Mouse (Mus musculus) kidney, adult 18-20 months (tissue): ENCODE data around the gene Lsamp.
"Not testable (repeated sequence)": the region's sequence is repeated elsewhere in the genome, so short reads cannot be mapped to it uniquely, and the experiment has no call there.

Source experiments
- DNase-seq: peaks from one replicate; pipeline ENCODE4 v3.0.0; 2021

Gene Lsamp

DNA sequence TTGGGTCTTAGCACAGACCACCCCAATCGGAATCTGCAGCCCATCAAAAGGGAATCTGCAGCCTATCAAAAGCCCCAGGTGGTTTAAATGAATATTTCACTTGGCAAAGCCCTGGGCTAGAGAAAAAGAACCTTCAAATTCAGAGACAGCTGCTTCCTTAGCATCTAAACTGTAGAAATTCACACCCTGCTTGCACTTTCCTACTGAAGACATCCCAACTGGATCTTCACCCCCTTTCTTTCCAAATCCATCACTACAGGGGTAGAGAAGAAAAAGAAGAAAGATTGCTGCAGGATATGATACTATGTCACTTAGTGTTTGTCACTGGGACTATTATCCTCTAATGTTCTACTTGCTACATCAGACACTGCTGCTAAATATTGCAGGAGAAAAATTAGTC, 1981.5 kb downstream of the Lsamp start:
- DNase-seq, result no peak

DNA sequence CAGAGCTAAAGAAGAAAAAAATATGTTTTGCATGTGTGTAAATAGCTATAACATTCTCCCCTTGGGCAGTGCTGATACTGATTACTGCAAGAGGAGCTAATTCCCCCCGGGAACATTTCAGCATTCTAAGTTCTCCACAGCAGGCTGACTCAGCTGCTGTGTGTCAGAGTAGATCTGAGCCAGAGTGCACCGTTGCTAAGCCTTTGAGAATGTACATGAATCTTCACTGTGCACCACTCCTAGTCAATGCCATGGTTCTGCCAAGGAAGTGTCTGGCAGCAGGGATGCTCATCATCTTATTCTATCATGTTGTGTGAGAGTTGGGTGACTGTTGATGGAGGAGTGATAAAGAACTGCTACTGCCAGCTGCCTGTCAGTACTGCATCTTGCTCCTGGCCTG, 1985.1 kb downstream of the Lsamp start:
- DNase-seq, result no peak

GRCm38 (mm10) chr16:41974866-41975719, 1990.9 kb downstream of the Lsamp start:
- no peak for DNase-seq

GRCm38 (mm10) chr16:41976897-41977296, 1992.7 kb downstream of the Lsamp start:
- DNase-seq, result no peak

- DNase-seq, result no peak
Measured at GRCm38 (mm10) chr16:41996956-41997355, 2012.8 kb downstream of the Lsamp start.

DNA sequence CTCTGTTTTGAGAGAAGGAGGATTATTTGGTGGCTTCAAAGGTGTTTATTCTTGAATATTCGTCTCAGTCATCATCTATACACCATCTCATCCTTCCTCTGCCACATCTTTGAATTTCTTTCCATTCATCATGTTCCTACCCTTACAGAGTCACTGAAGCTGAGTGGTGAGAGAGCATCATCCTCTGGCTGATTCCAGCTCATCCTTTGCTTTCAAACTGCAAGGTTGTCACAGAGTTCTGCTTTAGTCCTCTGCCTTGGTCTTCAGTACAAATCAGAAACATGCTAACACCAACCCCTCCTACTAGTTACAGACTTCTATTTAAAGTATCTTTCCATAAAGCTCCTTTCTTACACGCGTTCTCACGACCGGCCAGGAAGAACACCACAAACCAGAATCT, 2018.8 kb downstream of the Lsamp start:
- no peak for DNase-seq

GRCm38 (mm10) chr16:42003506-42003905, 2019.3 kb downstream of the Lsamp start:
- not testable (repeated sequence) for DNase-seq

DNA sequence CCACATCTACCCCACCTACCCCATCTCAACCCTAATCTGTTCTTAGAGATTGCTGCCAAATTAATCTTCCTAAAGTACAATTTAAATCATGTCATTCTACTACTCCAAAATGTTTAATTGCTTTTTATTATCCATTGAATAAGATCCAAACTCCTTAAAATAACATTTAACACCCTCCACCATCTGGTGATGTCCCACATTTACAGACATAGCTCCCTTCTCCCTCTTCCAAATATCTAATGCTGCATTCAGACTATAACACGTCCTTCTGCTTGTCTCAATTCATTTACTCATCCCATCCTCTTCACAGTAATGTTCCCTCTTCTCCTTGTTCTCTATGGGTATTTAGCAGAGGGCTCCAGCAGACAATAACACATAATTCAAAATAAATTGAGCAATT, 2020.0 kb downstream of the Lsamp start:
- DNase-seq, result no peak

DNA sequence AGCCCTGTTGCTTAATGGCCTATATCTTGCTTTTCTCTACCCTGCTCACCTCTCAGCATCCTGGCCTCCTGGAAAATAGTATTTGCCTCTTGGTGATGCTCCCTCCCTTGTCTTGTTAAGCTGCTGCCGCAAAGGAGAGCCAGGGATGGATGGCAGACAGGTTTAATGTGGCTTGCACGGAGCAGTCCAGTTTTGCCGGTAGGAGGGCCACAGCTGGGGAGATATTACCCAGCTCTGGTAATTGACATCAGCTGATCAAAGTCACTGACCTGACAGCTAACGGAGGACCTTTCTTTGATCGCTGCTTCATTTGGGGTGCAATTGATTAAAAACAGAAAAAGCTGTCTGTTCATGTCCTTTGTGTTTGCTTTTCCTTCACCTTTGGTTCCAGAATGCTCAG, 2030.8 kb downstream of the Lsamp start:
- DNase-seq, result no peak

- DNase-seq, result no peak
Measured at GRCm38 (mm10) chr16:42015443-42015842, 2031.3 kb downstream of the Lsamp start.

DNA sequence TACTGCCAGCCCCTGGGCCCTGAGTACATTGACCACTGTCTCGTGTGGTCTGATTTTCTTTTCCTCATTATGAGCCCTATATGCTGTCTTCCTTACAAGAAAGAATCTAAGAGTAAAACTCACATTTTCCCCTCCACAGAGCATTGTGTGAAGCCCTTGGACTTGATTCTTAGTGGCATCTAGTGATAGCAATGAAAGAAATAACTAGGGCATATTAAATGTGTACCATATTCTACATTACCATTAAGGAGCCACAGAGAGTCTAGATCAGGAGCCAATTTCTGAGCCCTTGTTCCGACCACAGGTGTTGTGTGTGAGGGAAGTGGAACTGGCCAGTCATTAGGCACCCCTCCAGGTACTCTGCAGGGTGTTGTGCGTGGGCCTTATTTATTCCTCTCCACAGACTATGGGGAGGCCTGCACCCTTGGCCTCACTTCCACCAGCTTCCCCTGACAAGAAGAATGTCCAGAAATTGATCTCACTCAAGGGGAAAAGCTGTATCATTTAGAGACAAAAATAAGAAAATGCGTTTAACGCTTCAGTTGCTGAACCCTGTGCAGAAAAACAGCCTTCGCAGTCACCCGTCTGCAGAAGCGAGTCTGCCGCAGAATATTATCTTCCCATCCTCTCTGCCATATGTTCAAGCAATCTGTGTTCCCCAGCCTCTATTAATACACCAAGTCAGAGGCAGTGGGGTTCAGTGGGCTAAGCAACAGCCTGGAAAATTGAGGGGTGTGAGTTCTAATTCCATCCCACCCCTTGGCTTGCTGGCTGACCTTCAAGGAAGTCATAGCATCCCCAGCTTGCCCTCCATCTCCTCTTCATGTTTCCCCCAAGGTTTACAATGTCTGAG, 2032.9 kb downstream of the Lsamp start:
- DNase-seq, result no peak

DNA sequence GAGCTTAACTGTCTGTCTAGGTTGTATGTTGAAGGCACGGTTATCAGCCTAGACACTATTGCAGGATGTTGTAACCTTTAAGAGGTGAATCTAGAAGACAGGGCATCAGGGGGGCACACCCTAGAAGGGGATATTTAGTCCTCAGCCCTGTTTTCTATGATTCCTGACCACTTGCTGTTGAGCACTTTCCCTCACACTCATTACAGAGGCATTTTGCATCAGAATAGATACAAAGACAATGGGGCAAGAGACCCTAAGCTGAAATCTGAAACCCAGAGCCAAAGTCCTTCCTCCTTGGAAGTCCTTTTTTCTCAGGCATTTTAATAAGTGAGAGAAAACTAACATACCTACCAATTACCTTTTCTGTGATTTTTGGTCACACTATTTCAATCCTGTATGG, 2038.4 kb downstream of the Lsamp start:
- DNase-seq, result no peak

GRCm38 (mm10) chr16:42032030-42032429, 2047.9 kb downstream of the Lsamp start:
- no peak for DNase-seq

DNA sequence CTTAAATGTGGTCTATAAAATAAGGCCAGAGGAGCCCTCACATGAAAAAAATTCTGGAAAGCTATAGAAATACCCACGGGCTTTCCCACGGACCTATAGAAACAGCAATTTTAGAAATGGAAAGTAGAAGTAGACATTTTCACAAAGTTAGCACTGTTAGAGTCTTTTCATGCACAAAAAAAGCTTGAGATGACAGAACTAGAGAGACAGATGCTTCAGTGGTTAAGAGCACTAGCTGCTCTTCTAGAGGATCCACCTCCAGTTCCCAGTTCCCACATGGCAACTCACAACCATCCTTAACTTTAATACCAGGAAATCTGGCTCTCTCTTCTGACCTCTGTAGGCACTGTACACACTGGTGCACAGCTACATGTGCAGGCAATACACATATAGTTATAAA, 2049.3 kb downstream of the Lsamp start:
- no peak for DNase-seq

- no peak for DNase-seq
Measured at GRCm38 (mm10) chr16:42048138-42048537, 2064.0 kb downstream of the Lsamp start.

DNA sequence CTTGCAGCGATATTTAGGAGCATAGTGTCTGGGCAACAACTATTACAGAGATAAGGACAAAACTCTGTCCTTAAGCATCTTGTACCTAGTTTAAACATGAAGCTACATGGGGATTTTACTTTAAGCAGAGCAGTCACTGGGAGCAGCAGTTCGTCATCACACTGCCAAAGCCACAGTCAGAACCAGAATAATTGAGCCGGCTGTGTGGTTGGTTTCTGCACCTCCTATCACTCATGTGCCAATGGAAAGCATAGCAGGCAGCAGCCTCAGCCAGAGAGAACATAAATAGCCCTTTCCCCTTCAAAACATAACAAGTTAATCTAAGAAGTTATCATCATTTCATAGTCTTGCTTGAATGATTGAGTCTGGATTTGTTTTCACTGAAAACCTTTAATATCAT, 2075.8 kb downstream of the Lsamp start:
- DNase-seq, result no peak

DNA sequence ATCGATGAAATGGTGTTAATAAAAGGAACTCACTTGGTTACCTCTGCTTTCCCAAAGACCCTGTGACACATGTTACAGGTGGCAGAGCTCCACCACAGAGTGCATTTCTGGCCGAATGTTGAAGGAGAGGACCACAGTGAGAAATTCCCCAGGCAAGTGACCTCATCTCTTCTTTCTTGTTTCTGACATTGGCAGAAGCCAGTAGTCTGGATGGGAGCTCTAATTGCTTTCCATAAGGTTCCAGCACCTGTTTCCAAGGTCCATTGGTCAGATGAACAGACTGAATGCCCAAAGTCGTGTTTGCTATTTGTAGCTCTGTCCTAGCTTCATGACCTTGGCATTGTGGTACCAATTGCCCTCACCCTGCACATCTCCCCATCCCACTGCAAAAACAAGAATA, 2090.2 kb downstream of the Lsamp start:
- DNase-seq, result no peak

DNA sequence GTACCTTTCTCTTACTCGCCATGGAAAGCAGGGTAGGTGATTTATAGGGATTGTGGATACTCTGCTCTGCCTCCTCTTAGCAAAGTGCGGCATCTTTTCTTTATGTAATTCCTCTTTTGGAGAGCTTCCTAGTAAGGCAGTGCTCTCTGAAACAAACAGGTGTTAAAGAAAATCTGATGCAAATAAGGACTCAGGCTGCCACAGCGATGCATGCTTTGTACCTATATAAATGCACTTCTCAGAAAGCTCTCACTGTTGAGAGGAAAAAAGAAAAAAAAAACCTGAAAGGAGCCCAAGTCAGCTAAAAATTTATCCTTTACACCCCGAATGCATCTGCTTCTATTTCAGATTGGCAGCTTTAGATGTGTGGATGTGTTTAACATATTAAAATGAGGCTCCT, 2095.4 kb downstream of the Lsamp start:
- no peak for DNase-seq

- no peak for DNase-seq
Measured at GRCm38 (mm10) chr16:42081611-42082010, 2097.4 kb downstream of the Lsamp start.

GRCm38 (mm10) chr16:42097510-42097909, 2113.3 kb downstream of the Lsamp start:
- DNase-seq, result no peak

GRCm38 (mm10) chr16:42102186-42102585, 2118.0 kb downstream of the Lsamp start:
- no peak for DNase-seq

DNA sequence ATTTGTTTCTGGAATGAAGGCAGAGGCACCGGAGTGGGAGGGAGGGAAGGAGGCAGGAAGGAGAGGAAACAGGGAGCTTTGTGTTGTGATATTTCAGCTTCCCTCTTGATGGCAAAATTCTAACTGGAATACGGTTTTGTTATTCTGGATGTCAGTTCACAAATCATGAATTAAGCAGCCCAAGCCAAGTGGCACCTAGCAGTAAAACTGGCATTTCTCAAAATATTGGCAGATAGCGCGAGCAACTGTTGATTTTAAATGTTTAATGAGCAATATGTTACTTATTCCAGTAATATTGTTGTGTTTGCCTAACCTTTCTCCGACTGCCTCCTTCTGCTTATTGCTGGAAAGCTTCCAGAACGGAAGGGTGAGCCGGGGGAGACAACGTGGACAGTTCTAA, 2118.5 kb downstream of the Lsamp start:
- DNase-seq, result no peak

- DNase-seq, result no peak
Measured at GRCm38 (mm10) chr16:42112251-42112650, 2128.1 kb downstream of the Lsamp start.

DNA sequence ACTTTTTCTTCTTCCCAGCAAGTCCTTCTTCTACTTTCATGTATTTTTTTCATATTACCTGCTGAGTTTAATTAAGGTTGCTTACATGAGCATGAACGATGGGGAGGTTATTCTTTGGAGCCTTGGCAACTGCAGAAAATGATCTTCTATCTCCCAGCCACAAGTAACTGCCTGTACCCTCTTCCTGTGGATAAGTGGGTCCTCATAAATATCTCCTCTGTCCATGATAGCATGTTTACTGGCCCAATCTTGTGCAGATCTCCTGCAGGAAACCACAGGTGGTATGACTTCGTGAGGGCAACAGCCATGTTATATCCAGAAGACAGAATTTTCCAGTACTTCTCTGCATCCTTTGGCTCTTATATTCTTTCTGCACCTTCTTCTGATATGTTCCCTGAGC, 2129.1 kb downstream of the Lsamp start:
- no peak for DNase-seq
